Mouse (Mus musculus): ENCODE data around the gene Map4k2.

- no peak for TF ChIP-seq CTCF (IDR thresholded peaks at IDR 0.05; ENCODE audit: low read depth, low read length)
- TF ChIP-seq POLR2A (IDR thresholded peaks at IDR 0.05; ENCODE audit: insufficient read depth, low read length), result no peak
Observed at GRCm38 (mm10) chr19:6346661-6347060, 5.7 kb downstream of the Map4k2 start.

Data from ES-Bruce4 (cell line).